Mouse (Mus musculus) c-Kit-positive CD71-positive TER-119-positive erythroid progenitor cells, embryonic 14.5 days (primary cell): ENCODE data around the gene Khdc4.

Experiments used
- DNase-seq: peaks from one replicate; pipeline ENCODE4 v3.0.0-alpha.2; 2013; ENCODE audit warnings: low spot score

Khdc4 gene

DNA sequence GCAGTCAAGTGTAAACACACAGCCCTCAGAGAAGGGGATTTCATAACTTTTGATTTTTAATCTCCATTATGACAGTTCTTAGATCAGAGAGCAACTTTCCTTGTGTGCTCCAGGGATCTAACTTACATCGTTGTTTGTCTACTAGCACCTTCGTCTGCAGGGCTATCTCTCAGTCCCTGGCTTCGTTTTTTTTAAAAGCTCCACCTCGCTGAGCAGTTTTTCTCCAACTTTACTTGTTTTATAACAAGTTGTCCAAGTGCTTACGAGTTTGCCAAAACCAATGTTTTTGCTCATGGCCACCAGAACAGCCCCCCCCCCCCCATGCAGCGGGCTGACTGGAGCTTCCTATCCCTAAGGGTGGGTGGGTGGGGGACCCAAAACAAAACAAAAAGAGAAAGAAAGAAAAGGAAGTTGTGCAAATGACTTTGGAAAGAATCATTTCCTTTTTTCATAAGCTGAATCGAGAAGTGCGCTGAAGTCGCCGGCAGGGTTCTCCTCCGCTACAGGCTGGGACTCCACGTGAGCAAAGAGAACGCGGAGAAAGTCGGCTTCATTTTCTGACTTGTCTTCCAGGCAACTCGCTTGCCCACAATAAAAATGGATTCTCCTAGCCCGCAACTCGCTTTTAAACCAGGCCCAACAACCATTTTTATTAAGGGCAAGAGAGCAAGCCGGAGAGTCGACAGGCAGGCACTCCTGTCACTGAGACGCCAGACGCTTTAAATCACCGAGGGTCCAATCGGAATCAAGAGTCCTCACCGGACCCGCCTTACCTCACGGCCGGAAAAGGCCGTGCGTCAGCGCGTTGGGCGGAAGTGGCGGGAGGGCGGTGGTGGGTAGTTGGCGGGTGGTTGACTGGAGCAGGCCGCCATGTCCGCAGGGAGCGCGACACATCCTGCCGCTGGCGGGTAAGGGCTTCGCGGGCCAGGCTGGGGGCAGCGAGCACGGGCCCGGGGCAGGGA lies at the start of gene Khdc4:
Khdc4 (plus strand) TSS at position 824 of the 962 bp plus-strand sequence.
- DNase-seq, result peak; percentile 96

DNA sequence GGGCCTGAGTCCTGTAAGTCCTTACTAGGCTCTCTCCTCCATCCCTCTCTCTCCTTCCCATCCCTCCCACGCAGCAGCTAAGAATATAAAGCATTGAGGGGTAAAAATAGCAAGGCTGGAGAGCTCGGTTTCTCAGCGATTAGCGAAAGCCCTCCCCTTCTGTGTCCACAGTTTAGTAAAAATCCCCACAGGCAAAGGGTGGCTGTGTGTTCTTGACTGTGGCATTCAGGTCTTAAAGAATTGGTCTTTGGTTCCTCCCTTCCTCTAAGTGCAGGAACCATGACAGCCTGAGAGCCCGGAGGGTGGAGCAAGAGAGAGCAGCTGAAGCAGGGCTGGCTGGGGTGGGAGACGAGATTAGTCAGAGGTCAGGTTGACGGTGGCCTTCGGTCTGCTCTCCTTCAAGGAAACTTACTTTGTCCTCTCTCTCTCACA lies 49.0 kb upstream of the Khdc4 start:
- no peak for DNase-seq

DNA sequence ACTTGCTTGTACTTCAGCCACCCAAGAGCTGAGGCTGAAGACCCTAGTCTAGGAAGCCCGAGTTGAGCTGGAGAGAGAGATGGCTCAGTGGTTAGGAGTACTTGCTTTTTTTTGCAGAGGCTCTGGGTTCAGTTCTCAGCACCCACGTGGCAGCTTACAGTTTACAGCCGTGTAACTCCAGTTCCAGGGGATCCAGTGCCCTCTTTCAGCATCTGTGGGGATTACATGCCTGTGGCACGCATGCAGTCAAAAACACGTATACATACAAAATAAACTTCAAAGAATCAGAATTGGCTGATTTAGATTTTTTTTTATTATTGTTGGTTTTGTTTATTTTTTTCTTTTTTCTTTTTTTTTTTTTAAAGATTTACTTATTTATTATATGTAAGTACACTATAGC lies 48.5 kb upstream of the Khdc4 start:
- no peak for DNase-seq

DNA sequence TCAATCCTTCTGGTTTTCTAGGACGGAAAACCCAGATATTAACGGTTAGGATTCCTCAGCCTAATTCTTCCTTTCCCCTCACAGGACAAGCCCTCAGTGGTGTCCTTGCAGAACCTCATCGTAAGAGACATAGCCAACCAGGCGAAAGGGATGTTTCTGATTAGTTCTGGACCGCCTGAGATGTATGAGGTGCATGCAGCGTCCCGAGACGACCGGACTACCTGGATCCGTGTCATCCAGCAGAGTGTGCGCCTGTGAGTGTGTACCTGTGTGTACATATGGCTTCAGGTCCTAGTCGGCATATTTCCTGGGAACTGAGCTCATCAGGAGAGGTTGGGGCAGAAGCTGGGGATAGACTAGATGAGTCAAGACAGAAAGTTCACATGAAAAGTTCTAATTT lies 46.4 kb upstream of the Khdc4 start:
- DNase-seq, result no peak

DNA sequence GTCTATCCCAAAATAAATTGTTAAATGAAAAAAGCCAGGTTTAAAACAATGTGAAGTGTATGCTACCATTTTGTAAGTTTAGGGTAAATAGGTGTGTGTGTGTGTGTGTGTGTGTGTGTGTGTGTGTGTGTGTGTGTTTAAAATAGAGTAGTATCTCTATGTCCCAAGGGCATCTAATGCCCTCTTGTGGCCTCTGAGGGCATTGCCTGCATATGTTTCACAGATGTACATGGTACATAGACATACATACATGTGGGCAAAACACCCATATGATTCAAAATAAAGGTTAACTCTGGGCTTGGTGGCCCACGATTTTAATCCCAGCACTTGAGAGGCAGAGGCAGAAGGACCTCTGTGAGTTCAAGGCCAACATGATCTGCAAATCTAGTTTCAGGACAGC lies 44.9 kb upstream of the Khdc4 start:
- DNase-seq, result peak; percentile 56

DNA sequence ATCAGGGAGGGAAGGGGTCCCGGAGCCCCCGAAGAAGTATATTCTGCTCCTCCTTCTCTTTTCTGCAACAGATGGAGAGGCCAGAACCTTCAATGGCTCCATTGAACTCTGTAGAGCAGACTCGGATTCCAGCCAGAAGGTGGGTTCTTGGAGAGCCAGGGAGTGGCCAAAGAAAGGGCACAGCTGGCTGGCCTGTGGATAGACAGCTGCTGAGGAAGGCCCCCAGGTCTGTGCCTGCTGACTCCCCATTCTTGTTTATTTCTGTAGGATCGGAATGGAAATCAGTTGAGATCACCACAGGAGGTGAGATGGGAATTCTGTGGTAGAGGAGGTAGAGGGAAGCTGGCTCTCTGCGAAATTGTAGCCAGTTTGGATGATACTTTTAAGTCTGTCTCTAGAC lies 42.5 kb upstream of the Khdc4 start:
- DNase-seq, result no peak

DNA sequence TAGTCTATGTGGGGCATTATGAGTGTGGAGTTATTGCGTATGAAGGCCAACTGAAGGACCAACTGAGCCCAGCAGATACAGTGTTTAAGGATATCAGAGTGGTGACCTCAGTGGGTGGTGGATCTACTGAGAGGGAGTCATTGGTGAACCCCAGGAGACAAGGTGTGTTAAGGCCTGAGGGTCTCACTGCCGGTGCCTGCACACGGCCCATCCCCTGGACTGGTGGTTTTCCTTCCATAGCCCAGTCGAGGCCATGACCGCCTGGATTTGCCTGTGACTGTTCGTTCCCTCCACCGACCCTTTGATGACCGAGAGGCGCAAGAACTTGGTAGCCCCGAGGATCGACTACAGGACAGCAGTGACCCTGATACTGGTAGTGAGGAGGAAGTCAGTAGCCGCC lies 39.7 kb upstream of the Khdc4 start:
- DNase-seq, result no peak

DNA sequence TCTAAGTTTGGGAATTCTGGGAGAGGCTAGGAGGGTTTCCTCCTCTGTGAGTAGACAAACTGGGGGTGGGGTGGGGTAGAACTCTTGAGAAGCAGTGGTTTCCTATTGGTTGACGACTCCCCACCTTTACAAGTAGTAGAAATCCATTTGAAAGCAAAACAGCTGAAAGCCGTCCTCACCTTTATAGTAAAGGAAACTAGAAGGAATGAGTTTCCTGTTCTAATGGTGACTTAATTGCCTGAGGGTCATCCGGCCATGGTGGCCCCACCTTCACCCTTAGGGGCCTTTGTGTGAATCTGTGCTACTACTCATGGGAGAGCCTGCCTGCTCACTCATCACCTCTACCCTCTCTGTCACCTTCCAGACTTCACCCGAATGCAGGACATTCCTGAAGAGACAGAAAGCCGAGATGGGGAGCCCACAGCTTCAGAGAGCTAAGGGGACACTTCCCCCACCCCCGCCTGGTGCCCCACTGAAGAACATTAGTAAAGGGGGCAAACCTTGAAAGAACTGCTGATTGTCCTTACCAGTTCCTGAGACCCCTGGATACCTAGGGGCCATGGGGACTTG lies 39.1 kb upstream of the Khdc4 start:
- no peak for DNase-seq

DNA sequence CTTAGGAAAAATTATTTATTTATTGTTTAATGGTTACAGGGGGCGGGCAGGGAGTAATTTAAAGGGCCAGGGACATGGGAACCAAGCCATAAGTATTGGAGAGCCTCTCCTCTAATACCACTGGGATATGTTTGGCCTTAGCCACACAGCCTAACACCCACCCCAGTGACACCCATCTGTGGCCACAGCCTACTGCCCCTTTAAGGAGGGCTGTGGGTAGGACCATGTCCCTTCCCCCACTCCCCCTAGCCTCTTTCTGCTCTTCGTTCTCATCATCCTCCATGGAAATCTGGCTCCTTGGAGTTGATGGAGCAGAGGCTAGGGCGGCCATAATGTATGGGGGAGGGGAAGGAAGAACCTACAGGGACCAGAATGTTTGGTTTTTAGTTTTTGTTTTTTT lies 38.5 kb upstream of the Khdc4 start:
- no peak for DNase-seq

DNA sequence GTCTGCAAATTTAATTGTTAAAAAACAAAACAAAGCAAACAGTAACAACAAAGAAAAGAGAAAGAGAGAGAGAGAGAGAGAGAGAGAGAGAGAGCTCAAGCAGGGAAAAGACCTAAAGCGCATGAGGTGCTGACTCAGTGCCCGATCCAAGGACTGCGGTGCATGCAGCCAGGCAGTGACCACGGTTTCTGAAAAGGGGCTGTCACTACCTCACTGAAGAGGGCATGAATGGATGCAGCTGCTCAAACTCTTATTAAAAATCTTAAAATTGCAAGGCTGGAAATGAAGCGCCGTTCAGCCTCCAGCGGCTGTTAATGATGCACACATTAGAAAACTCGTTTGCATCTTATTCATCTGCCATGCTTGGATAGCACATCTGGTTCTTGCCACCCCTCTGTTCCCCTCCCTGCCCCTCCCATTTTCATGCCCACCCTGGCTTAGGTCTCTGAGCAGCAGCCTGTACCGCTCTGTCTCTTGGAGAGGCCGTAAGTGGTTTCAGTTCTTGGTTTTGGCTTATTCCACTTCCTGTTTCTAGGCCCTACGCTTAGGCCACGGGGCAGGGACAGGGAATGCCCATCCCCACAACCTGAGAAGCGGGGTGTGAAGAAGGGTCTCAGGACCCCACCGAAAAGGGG lies 37.7 kb upstream of the Khdc4 start:
- DNase-seq, result no peak

DNA sequence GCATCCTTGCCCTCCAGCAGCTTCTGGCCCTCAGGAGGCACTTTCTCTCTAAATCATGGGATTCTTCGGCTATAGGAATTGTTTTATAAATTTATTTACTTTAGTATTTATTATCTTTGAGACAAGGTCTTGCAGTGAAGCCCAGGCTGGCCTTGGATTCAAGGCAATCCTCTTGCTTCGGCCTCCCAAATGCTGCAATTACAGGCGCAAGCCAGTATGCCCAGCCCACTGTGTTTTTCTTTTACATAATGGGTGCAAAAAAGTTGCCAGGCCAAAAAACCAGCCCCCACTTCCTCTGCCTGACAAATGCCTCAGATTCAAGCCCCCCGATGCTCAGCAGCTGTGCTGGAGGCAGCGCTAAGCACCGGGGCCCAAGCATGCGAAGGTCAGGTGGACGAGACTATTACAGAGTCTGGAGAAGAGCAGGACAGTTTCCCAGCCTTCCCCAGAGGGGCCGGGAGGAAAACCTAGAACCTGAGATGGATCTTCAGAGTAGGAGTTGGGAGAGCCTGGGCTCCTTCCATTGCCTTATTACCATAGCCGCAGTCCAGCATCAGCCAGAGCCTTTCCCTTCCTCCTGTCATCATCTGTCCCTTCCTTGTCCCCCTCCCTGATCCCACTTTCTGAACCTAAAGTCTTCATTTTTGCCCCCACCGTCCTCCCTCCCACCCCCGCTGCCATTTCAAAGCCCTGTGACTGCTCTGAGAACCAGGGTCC lies 37.0 kb upstream of the Khdc4 start:
- DNase-seq, result no peak

DNA sequence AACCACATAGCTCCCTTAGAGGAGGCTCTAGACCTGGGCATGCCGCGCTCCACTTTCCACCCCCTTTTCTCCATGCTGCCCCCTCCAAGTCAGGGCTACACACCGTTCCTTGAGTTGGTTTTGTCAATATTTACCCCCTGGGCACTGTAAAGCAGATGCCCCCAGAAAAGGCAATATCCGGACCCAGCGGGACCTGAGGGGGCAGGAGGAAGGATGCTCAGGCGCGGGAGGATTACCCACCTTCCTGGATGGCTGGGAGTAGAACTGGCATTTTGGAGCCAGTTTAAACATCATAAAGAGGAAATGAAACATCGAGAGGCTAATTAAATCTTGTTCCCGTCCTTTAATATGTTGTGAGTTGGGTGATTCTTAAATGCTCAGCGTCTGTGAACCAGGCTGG lies 36.4 kb upstream of the Khdc4 start:
- DNase-seq, result no peak

DNA sequence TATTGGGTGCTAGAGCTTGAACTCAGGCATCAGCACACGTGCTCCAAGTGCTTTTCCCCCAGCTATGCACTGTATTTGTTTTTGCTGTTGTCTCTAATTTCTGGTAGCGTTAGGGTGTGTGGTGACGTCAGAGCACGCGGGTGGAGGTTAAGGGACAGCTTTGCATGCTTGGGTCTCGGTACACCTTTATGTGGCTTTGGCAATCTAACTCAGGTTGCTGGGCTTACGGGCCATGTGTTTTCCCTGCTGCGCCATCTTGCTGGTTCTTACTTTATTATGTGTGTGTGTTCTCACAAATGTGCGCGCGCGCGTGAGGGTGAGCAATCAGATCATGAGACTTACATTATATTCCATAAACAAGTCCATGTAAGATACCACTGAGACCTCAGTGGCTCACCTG lies 35.6 kb upstream of the Khdc4 start:
- no peak for DNase-seq

DNA sequence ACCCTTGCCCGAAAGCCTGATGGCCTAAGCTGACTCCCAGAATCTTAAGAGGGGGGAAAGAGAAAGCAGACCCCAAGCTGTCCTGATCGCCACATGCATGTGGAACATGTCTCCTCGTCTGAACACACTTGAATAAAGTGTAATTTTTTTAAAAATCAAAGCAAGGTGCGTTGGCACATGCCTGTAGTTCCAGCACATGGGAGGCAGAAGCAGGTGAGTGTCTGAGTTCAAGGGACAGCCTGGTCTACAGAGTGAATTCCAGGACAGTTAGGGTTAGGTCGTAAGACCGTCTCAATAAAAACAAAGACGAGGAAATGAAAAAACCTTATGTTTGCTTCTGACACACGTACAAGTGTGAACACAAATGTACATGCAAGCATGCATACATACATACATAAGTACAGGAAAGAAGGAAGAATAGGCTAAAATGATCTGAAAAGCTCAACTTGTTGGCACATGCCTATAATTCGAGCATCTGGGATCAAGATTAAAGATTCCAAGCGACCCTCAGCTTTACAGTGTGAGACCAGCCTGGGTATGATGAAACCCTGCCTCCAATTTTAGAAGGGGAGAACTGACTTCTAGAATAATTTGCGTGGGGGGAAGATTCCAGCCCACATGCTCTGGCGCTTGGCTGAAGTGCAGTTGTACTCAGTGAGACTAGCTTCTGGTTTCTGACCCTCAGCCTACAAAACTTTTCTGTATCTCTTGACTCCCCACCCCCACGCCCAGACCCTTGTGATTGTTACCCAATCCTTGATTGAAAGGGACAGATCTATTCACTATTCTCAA lies 34.7 kb upstream of the Khdc4 start:
- DNase-seq, result no peak

DNA sequence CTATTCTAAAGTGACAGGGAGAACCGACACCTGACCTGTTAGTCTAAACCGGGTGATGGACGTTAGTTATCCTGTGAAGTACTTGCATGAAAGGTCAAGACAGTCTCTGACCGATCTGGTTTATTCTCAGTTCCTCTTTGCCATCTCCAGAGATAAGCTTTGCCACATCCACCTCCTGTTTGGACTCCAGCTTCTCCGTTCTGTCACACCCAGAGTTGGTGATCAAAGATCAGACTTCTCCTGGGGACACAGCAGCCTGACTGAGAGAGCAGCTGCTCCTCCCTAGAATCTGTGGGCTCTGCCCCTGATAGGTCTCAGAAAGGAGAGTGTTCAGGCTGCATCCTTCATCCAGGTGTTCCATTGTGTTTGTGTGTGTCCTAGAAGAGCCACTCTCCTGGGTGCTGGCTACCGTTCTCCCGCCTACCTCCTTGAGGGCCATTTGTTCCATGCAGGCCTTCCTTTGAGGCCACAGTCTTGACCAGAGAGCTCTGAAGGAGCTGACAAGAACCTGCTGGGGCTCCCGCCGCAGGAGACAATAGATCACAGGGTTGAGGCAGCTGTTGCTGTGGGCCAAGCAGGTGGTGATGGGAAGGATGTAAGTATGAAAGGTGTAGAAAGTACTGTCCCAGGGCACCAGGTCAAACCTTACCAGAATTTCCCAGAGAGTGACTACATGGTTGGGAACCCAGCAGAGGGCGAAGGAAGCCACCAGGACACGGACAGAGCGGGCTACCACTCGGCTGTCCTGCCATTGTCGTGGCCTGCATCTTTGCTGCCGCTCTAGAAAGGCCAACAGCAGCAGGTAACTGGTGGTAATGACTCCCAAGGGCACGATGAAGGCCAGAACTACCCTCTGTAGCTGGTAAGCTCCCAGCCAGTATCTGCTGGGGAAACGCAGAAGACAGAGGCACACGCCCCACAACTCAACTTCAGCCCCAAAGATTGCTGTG lies 33.7 kb upstream of the Khdc4 start:
- DNase-seq, result no peak

DNA sequence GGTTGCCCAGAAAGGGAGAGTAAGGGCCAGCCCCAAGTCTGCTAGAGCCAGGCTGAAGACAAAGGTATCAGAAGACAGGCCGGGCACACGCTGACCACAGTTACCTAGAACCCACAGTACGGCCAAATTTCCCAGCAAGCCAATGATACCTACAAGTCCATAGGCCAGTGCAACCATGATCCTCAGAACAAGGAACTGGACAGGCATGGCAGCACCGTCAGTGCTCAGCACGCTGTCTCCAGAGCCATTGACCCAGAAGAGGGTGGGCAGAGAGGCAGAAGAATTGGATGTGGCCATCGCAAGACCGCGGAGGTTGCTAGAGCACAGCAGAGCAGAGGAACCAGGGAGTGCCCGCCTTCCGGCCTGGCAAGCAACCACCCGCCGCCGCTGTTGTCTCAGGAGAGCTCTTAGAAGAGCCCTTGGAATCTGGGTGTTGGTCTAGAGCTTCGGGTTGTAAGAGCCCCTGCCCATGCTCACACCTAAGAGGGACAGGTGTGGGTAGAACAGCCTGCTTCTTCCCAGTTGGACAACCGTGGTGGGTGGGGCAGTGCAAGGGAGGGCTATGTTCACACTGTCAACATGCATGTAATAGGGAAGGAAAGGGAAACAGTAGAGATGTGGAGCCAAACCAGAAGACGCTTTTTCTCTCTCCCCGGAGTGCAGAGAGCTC lies 32.6 kb upstream of the Khdc4 start, which contains the start of gene Rxfp4:
Rxfp4 (minus strand) TSS at position 297 of the 670 bp plus-strand sequence.
- DNase-seq, result no peak

DNA sequence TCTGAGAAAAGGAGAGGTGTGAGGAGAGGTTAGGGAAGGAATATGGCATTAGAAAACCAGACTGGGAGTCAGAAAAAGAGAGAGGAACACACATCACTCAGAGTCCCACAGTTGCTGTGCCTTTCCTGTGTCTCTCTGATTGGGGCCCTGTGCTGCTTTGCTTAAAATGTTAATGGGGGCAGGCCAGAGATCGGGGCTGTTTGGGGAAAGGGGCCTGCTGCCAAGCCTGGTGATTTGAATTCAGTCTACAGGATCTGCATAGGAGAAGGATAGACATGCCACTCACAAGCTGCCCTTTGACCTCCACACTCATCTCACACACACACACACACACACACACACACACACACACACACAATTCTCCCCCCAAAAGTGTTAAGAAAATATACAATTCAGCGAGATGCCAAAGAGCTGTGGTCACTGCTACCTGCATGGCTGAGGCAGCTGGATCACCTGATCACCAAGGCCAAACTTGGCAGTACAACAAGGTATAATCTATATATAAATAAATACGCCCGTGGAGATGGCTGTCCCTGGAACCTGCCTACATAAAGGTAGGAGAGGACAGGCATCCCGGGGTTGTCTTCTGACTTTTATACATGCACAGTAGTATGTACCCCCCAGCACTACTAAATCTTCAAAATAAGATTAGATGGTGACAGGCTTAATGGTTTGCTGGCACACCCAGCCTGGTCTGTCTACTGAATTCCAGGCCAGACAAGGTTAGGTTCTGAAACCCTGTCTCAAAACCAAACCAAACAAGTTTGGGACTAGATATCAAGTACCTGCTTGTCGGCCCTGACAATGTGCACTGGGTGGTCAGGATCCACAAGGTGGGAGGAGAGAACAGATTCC lies 31.9 kb upstream of the Khdc4 start:
- DNase-seq, result no peak

DNA sequence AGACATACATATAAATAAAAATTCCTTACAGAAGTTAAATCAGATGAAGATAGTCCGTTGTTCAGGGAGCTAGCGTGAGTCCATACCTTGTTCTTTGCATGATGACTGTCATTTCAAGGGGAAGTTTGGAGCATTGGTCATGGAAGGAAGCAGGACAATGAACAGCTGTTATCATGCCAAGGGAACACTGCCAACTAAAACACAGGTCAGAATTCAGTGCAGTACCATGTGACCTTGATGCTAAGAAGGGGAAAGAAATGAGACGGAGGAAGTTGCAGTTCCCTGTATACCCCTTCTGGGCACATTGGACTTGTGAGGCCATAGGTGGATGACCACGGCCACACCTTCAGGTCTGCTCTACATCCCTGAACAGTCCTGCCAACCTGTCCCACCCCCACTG lies 31.0 kb upstream of the Khdc4 start:
- DNase-seq, result no peak

DNA sequence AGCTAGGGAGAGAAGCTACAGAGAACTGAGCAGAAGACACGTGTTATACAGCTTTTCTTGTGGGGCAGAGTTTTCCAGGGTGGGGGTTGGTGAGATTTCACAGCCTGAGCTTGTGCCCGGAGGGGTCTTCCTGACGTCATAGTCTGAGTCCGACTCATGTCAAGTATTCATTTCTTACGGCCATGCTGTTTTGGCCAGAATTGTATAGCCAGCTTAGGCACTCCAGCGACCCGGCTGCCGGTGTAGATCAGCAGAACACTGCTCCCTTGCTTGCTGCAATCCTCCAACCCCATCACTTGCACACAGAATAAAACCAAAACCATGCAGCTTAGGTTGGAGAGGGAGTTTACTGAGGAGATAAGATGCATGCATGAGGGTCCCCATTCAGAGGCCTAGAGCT lies 30.0 kb upstream of the Khdc4 start:
- no peak for DNase-seq
